Mouse (Mus musculus): ENCODE measurements around the gene Acsl3. TPM values are rescaled to one million over a fixed set of nuclear protein-coding genes. Genes with fewer than 3 reads are reported as not detected.

The Acsl3 gene
- total and polyA plus RNA-seq, 2 experiments from 2014 or later: 47.5 to 117 TPM

GRCm38 (mm10) chr1:78649269-78650061 is 8.2 kb upstream of the Acsl3 start:
- no peak for DNase-seq (ENCODE audit: low spot score)
- H3K36me3 ChIP-seq (replicated peaks; ENCODE audit: control insufficient read depth, insufficient read depth, low read length): no peaks in the 10 kb centered on the region
- no peaks in the 10 kb centered on the region for H3K4me1 ChIP-seq (ENCODE audit: control insufficient read depth, insufficient read depth)
- H3K4me3 ChIP-seq (ENCODE audit: low read depth, low read length): no peak overlapping the region
- H3K27ac ChIP-seq (ENCODE audit: low read depth): no peak overlapping the region
- H3K27me3 ChIP-seq (ENCODE audit: control insufficient read depth, insufficient read depth, low read length): no peaks in the 10 kb centered on the region
- no peak for ATAC-seq (ENCODE audit: insufficient read depth, low read depth)
- H3K9me3 ChIP-seq (replicated peaks; ENCODE audit: control insufficient read depth, low read length): no peaks in the 10 kb centered on the region
- TF ChIP-seq CTCF (IDR thresholded peaks at IDR 0.05; ENCODE audit: low read depth) (no peak), EP300 (IDR thresholded peaks at IDR 0.05; ENCODE audit: low read depth) (no peak)
- WGBS: 59% methylated on average over 6 of the region's 6 CpGs
- H3K9ac ChIP-seq (replicated peaks; ENCODE audit: low read depth, low read length): no peak overlapping the region
- no peak overlapping the region for H3K4me2 ChIP-seq (ENCODE audit: low read depth, low read length)

- no peak overlapping the region for H3K9ac ChIP-seq (replicated peaks; ENCODE audit: low read depth, low read length)
- TF ChIP-seq EP300 (IDR thresholded peaks at IDR 0.05; ENCODE audit: low read depth) (no peak), CTCF (IDR thresholded peaks at IDR 0.05; ENCODE audit: low read depth) (no peak)
Measured at GRCm38 (mm10) chr1:78656472-78656871, 1.2 kb upstream of the Acsl3 start.

GRCm38 (mm10) chr1:78657021-78657629 is 500 bp upstream of the Acsl3 start:
- H3K9me3 ChIP-seq (replicated peaks; ENCODE audit: control insufficient read depth, low read length): no peaks in the 10 kb centered on the region
- TF ChIP-seq EP300 (IDR thresholded peaks at IDR 0.05; ENCODE audit: low read depth) (no peak), CTCF (IDR thresholded peaks at IDR 0.05; ENCODE audit: low read depth) (no peak)
- no peak for ATAC-seq (ENCODE audit: insufficient read depth, low read depth)
- H3K27me3 ChIP-seq (ENCODE audit: control insufficient read depth, insufficient read depth, low read length): no peaks in the 10 kb centered on the region
- peak overlapping the region; percentile 76 for H3K27ac ChIP-seq (ENCODE audit: low read depth)
- peak overlapping the region; percentile 73 for H3K4me2 ChIP-seq (ENCODE audit: low read depth, low read length)
- WGBS: 26% methylated on average over 22 of the region's 22 CpGs
- 0 out of 2 replicates have a peak overlapping the region, but pooled peaks have one; percentile 32 for H3K9ac ChIP-seq (replicated peaks; ENCODE audit: low read depth, low read length)
- peaks cover 21% of the 10 kb centered on the region for H3K4me1 ChIP-seq (ENCODE audit: control insufficient read depth, insufficient read depth)
- peak overlapping the region; percentile 95 for H3K4me3 ChIP-seq (ENCODE audit: low read depth, low read length)
- no peak for DNase-seq (ENCODE audit: low spot score)
- no peaks in the 10 kb centered on the region for H3K36me3 ChIP-seq (replicated peaks; ENCODE audit: control insufficient read depth, insufficient read depth, low read length)

More at GRCm38 (mm10) chr1:78656472-78656871, 1.2 kb upstream of the Acsl3 start:
- 17% methylated on average over 2 of the region's 2 CpGs for WGBS
- Histone ChIP-seq H3K4me3 (ENCODE audit: low read depth, low read length) (no peak overlapping the region), H3K4me1 (ENCODE audit: control insufficient read depth, insufficient read depth) (peaks cover 19% of the 10 kb centered on the region), H3K27ac (ENCODE audit: low read depth) (peak overlapping the region; percentile 76), H3K4me2 (ENCODE audit: low read depth, low read length) (no peak overlapping the region), H3K27me3 (ENCODE audit: control insufficient read depth, insufficient read depth, low read length) (no peaks in the 10 kb centered on the region), H3K36me3 (replicated peaks; ENCODE audit: control insufficient read depth, insufficient read depth, low read length) (no peaks in the 10 kb centered on the region), H3K9me3 (replicated peaks; ENCODE audit: control insufficient read depth, low read length) (no peaks in the 10 kb centered on the region)
- ATAC-seq (ENCODE audit: insufficient read depth, low read depth) (no peak), DNase-seq (ENCODE audit: low spot score) (peak; percentile 13)

- Histone ChIP-seq H3K27ac (ENCODE audit: low read depth) (peak overlapping the region; percentile 89), H3K4me1 (ENCODE audit: control insufficient read depth, insufficient read depth) (peaks cover 21% of the 10 kb centered on the region), H3K27me3 (ENCODE audit: control insufficient read depth, insufficient read depth, low read length) (no peaks in the 10 kb centered on the region), H3K36me3 (replicated peaks; ENCODE audit: control insufficient read depth, insufficient read depth, low read length) (no peaks in the 10 kb centered on the region), H3K4me3 (ENCODE audit: low read depth, low read length) (peak overlapping the region; percentile 95), H3K4me2 (ENCODE audit: low read depth, low read length) (peak overlapping the region; percentile 73), H3K9me3 (replicated peaks; ENCODE audit: control insufficient read depth, low read length) (no peaks in the 10 kb centered on the region), H3K9ac (replicated peaks; ENCODE audit: low read depth, low read length) (peak overlapping the region; percentile 93)
- no peak for ATAC-seq (ENCODE audit: insufficient read depth, low read depth)
- TF ChIP-seq EP300 (IDR thresholded peaks at IDR 0.05; ENCODE audit: low read depth): no peak
- 2% methylated on average over 20 of the region's 20 CpGs for WGBS
- DNase-seq (ENCODE audit: low spot score): no peak
Measured at GRCm38 (mm10) chr1:78658441-78659269, 1.0 kb downstream of the Acsl3 start.

- TF ChIP-seq CTCF (IDR thresholded peaks at IDR 0.05; ENCODE audit: low read depth): no peak
- Histone ChIP-seq H3K27me3 (ENCODE audit: control insufficient read depth, insufficient read depth, low read length) (no peaks in the 10 kb centered on the region), H3K27ac (ENCODE audit: low read depth) (0 out of 2 replicates have a peak overlapping the region, but pooled peaks have one; percentile 89), H3K4me3 (ENCODE audit: low read depth, low read length) (peak overlapping the region; percentile 95), H3K9me3 (replicated peaks; ENCODE audit: control insufficient read depth, low read length) (no peaks in the 10 kb centered on the region), H3K4me2 (ENCODE audit: low read depth, low read length) (peak overlapping the region; percentile 73), H3K9ac (replicated peaks; ENCODE audit: low read depth, low read length) (peak overlapping the region; percentile 93; the same call in 1 of the 2 replicates), H3K4me1 (ENCODE audit: control insufficient read depth, insufficient read depth) (peaks cover 21% of the 10 kb centered on the region), H3K36me3 (replicated peaks; ENCODE audit: control insufficient read depth, insufficient read depth, low read length) (no peaks in the 10 kb centered on the region)
- no peak for DNase-seq (ENCODE audit: low spot score)
- no peak for ATAC-seq (ENCODE audit: insufficient read depth, low read depth)
- WGBS: 33% methylated on average over 4 of the region's 4 CpGs
Measured at GRCm38 (mm10) chr1:78659270-78659823, 1.7 kb downstream of the Acsl3 start.
